Mouse (Mus musculus): ENCODE data around the gene Axdnd1. TPM values are rescaled to one million over a fixed set of nuclear protein-coding genes. Genes with fewer than 3 reads are reported as not detected.

Axdnd1 gene
- total RNA-seq, 2 experiments from 2014 or later, result not detected

Other genes with a start within 250 kb of the Axdnd1 start
- not detected in 2 replicates for gene Fam163a, start 216.1 kb downstream of the Axdnd1 start, total RNA-seq (2015; ENCODE audit: low replicate concordance)
- gene Fam163a, start 216.1 kb downstream of the Axdnd1 start, total RNA-seq (2017; ENCODE audit: low replicate concordance), result not detected in 2 replicates
- gene Tdrd5, start 117.5 kb downstream of the Axdnd1 start, total RNA-seq (2015; ENCODE audit: low replicate concordance), result not detected in 2 replicates
- not detected in 2 replicates for gene Tdrd5, start 117.5 kb downstream of the Axdnd1 start, total RNA-seq (2017; ENCODE audit: low replicate concordance)
- gene Nphs2, start 110.4 kb downstream of the Axdnd1 start, total RNA-seq (2015; ENCODE audit: low replicate concordance), result not detected in 2 replicates
- not detected in 2 replicates for gene Nphs2, start 110.4 kb downstream of the Axdnd1 start, total RNA-seq (2017; ENCODE audit: low replicate concordance)
- gene Gm2000, start 55.1 kb downstream of the Axdnd1 start, total RNA-seq (2015; ENCODE audit: low replicate concordance), result 340 and 471 TPM in 2 replicates
- gene Gm2000, start 55.1 kb downstream of the Axdnd1 start, total RNA-seq (2017; ENCODE audit: low replicate concordance), result 340 and 469 TPM in 2 replicates
- 15.0 and 32.1 TPM in 2 replicates for gene Soat1, start 53.2 kb upstream of the Axdnd1 start, total RNA-seq (2015; ENCODE audit: low replicate concordance)
- 22.6 and 24.8 TPM in 2 replicates for gene Soat1, start 53.2 kb upstream of the Axdnd1 start, total RNA-seq (2017; ENCODE audit: low replicate concordance)
- 0.38 and 0.63 TPM in 2 replicates for gene Gm10031, start 102.9 kb upstream of the Axdnd1 start, total RNA-seq (2015; ENCODE audit: low replicate concordance)
- gene Gm10031, start 102.9 kb upstream of the Axdnd1 start, total RNA-seq (2017; ENCODE audit: low replicate concordance), result 3.3 and 5.4 TPM in 2 replicates
- 1.3 and 8.6 TPM in 2 replicates for gene Abl2, start 137.6 kb upstream of the Axdnd1 start, total RNA-seq (2015; ENCODE audit: low replicate concordance)
- 1.5 and 5.4 TPM in 2 replicates for gene Abl2, start 137.6 kb upstream of the Axdnd1 start, total RNA-seq (2017; ENCODE audit: low replicate concordance)